In the genomic region with DNA sequence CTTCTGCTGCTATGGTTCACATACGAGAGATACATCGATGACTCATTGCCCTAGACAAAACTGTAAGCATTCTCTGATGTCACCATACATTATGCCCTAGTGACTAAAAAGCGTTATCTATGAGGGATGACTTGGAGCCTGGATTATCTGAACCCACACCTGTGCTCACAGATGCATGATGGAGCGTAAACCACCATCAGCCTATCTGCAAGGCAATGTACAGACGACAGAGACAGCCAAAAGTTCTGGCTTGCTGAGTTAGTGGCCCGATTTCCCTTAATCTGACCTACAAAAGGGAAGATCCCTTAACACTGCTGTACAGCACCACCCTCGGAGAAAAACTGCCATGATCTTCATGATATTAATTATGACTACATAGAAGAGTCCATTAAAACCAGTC, we compare ENCODE assay signal across 14 mouse cellular contexts.
"Had no signal": no experiment of that assay in that cellular context is flagged by ENCODE, and none has a peak within 500 bp of the region (broad histone marks: within the 10 kb centered on the region; RNA-seq: fewer than 3 reads in every experiment).

No protein-coding gene starts in this region.

- H3K4me1 ChIP-seq: liver, embryonic 15.5 days; lung, embryonic 15.5 days had no signal

- H3K4me3 ChIP-seq: layer of hippocampus, adult 2 months; limb, embryonic 13.5 days; liver, embryonic 15.5 days; lung, embryonic 15.5 days; midbrain, embryonic 13.5 days had no signal

- H3K27me3 ChIP-seq: limb, embryonic 13.5 days; liver, embryonic 15.5 days; lung, embryonic 15.5 days; midbrain, embryonic 13.5 days had no signal

- H3K9ac ChIP-seq: limb, embryonic 13.5 days; liver, embryonic 15.5 days; lung, embryonic 15.5 days; midbrain, embryonic 13.5 days had no signal

- DNase-seq: kidney, adult 11 months; kidney, adult 9 months; kidney, postnatal 10 days; kidney, postnatal 4 days; left cerebral cortex, postnatal 4 days; lung, postnatal 14 days; thymus, adult 18-20 months; thymus, postnatal 14 days had no signal

- H3K27ac ChIP-seq: layer of hippocampus, adult 2 months; limb, embryonic 13.5 days; liver, embryonic 15.5 days; lung, embryonic 15.5 days; macrophage; midbrain, embryonic 13.5 days had no signal

- H3K36me3 ChIP-seq: limb, embryonic 13.5 days; liver, embryonic 15.5 days; lung, embryonic 15.5 days; midbrain, embryonic 13.5 days had no signal

- ATAC-seq: midbrain, embryonic 13.5 days had no signal

- H3K4me2 ChIP-seq: limb, embryonic 13.5 days; liver, embryonic 15.5 days; lung, embryonic 15.5 days; midbrain, embryonic 13.5 days had no signal

- H3K9me3 ChIP-seq: limb, embryonic 13.5 days; liver, embryonic 15.5 days; lung, embryonic 15.5 days; midbrain, embryonic 13.5 days had no signal
